Mouse (Mus musculus) heart, postnatal 0 days (tissue): Measurements from ENCODE around the gene Gm28778.

Experiments used
- CTCF ChIP-seq: IDR thresholded peaks from 2 replicates; pipeline ENCODE4 v1.5.1; 2016; ENCODE audit warnings: antibody characterized with exemption, control low read depth, low read depth
- EP300 ChIP-seq: IDR thresholded peaks from 2 replicates; pipeline ENCODE4 v1.6.1; 2016; ENCODE audit warnings: antibody characterized with exemption, low read depth

DNA sequence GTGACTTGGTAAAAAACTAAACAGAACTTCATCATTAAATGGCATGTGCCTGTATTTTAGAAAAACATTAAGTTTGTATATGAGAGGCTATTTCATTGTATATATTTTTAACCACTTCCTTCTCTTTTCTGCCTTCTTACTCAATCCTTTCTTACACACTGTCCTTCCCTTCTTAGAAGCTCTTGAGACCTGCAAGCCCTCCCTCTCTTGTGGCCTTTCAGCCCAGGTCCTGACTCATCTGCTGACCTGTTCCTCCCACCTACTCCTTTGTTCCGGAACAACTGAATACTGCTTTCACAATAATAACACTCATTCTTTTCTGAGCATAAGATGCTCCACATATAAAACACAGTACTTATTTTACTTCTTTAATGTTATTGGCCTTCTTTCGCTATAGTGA lies 44.2 kb downstream of the Gm28778 start:
- TF ChIP-seq CTCF (no peak), EP300 (no peak)
